Mouse (Mus musculus): Measurements from ENCODE around the gene Tpcn1. TPM values are rescaled to one million over a fixed set of nuclear protein-coding genes. Genes with fewer than 3 reads are reported as not detected.
"Not testable (repeated sequence)": the region's sequence is repeated elsewhere in the genome, so short reads cannot be mapped to it uniquely, and the experiment has no call there.

Tpcn1 gene
- polyA plus RNA-seq, 1 experiment, result 71.5 TPM

DNA sequence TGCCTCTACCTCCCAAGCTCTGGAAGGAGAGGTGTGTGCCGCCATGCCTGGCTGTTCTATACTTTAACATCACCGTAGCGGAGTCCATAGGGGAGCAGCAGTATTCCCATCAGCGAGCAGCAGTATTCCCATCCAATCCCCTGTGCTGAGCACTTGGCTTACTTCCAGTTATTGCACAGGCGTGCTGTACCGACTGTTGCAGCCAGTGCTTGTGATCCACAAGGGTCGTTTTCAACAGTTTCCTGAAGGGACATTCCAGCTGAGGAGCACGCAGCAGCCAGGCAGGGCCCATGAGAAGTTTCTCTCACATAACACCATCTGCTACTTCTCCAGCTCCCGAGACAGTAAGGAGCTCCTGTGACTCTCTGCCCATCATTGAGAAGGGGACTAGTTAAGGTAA lies 82.0 kb downstream of the Tpcn1 start:
- no peak for TF ChIP-seq FLI1 (IDR thresholded peaks at IDR 0.05; ENCODE audit: low read length)
- no peak for TF ChIP-seq GATA1 (IDR thresholded peaks at IDR 0.05; ENCODE audit: borderline replicate concordance, low read length)
- Histone ChIP-seq H3K4me1 (peaks cover 62% of the 10 kb centered on the region), H3K36me3 (replicated peaks; ENCODE audit: low read length) (no peaks in the 10 kb centered on the region), H3K4me3 (replicated peaks) (no peak overlapping the region), H3K27me3 (replicated peaks) (peaks cover 5% of the 10 kb centered on the region), H3K9me3 (peaks cover 3% of the 10 kb centered on the region)

DNA sequence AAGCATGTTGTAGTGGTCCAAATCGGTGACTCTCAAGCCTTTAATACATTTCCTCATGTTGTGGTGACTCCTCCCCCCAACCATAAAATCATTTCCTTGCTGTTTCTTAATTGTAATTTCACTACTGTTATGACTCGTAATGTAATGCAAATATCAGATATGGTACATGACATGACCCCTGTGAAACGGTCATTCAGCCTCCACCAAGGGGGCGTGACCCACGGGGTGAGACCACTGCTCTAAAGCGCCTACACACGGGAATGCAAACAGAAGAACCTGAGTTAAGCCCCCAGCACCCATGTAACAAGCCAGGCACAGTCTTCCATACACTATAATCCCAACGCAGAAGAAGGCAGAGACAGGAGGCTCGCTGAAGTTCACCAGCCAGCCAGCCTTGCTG lies 82.7 kb downstream of the Tpcn1 start:
- Histone ChIP-seq H3K4me1 (peaks cover 58% of the 10 kb centered on the region), H3K36me3 (replicated peaks; ENCODE audit: low read length) (no peaks in the 10 kb centered on the region), H3K4me3 (replicated peaks) (peak overlapping the region; percentile 82)

DNA sequence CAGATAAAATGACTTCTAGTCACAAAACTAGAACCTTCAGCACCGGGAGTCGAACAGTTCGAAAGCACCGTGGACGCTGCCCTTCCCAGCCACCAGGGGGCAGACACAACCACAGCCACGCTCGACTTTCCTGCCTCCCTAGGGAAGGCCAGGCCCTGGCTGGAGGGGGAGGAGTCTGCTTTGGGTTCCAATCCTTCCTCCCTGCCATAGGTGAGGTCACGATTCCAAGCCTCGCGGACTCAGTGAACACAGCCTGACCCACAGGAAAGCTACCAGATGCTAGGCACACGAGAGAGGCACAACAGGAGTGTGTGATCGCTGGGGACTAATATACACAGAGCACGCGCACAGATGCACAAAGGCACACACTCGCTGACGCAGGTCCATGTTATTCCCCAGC lies 83.1 kb downstream of the Tpcn1 start:
- Histone ChIP-seq H3K9me3 (peaks cover 3% of the 10 kb centered on the region), H3K4me3 (replicated peaks) (peak overlapping the region; percentile 82)

More for the DNA sequence above, 82.7 kb downstream of the Tpcn1 start:
- peaks cover 3% of the 10 kb centered on the region for H3K9me3 ChIP-seq
- H3K27me3 ChIP-seq (replicated peaks), result peaks cover 5% of the 10 kb centered on the region
- TF ChIP-seq GATA1 (IDR thresholded peaks at IDR 0.05; ENCODE audit: borderline replicate concordance, low read length) (no peak), FLI1 (IDR thresholded peaks at IDR 0.05; ENCODE audit: low read length) (no peak)

GRCm38 (mm10) chr5:120503144-120503795 lies 85.2 kb downstream of the Tpcn1 start, which contains the start of gene Plbd2:
Gene Plbd2, minus strand, starts transcription at chr5:120503625.
- no peak for TF ChIP-seq GATA1 (IDR thresholded peaks at IDR 0.05; ENCODE audit: borderline replicate concordance, low read length)
- no peak for TF ChIP-seq FLI1 (IDR thresholded peaks at IDR 0.05; ENCODE audit: low read length)
- H3K4me1 ChIP-seq, result peaks cover 46% of the 10 kb centered on the region

More for the DNA sequence above, 83.1 kb downstream of the Tpcn1 start:
- no peak for TF ChIP-seq FLI1 (IDR thresholded peaks at IDR 0.05; ENCODE audit: low read length)
- TF ChIP-seq GATA1 (IDR thresholded peaks at IDR 0.05; ENCODE audit: borderline replicate concordance, low read length), result no peak
- no peaks in the 10 kb centered on the region for H3K36me3 ChIP-seq (replicated peaks; ENCODE audit: low read length)
- H3K4me1 ChIP-seq, result peaks cover 54% of the 10 kb centered on the region
- H3K27me3 ChIP-seq (replicated peaks), result peaks cover 5% of the 10 kb centered on the region

GRCm38 (mm10) chr5:120502675-120503143 lies 85.8 kb downstream of the Tpcn1 start:
- Histone ChIP-seq H3K4me3 (replicated peaks) (peak overlapping the region; percentile 95), H3K36me3 (replicated peaks; ENCODE audit: low read length) (peaks cover 18% of the 10 kb centered on the region), H3K4me1 (peaks cover 46% of the 10 kb centered on the region), H3K9me3 (no peaks in the 10 kb centered on the region), H3K27me3 (replicated peaks) (peaks cover 5% of the 10 kb centered on the region)
- no peak for TF ChIP-seq FLI1 (IDR thresholded peaks at IDR 0.05; ENCODE audit: low read length)
- TF ChIP-seq GATA1 (IDR thresholded peaks at IDR 0.05; ENCODE audit: borderline replicate concordance, low read length), result no peak

More at GRCm38 (mm10) chr5:120503144-120503795, 85.2 kb downstream of the Tpcn1 start, which contains the start of gene Plbd2:
- Histone ChIP-seq H3K36me3 (replicated peaks; ENCODE audit: low read length) (peaks cover 16% of the 10 kb centered on the region), H3K27me3 (replicated peaks) (peaks cover 5% of the 10 kb centered on the region), H3K4me3 (replicated peaks) (peak within 1 kb of the TSS; percentile 95), H3K9me3 (no peaks in the 10 kb centered on the region)

- Histone ChIP-seq H3K27me3 (replicated peaks) (peaks cover 3% of the 10 kb centered on the region), H3K9me3 (no peaks in the 10 kb centered on the region), H3K4me3 (replicated peaks) (peak overlapping the region; percentile 95), H3K36me3 (replicated peaks; ENCODE audit: low read length) (peaks cover 20% of the 10 kb centered on the region), H3K4me1 (peaks cover 46% of the 10 kb centered on the region)
- TF ChIP-seq GATA1 (IDR thresholded peaks at IDR 0.05; ENCODE audit: borderline replicate concordance, low read length) (no peak), FLI1 (IDR thresholded peaks at IDR 0.05; ENCODE audit: low read length) (no peak)
Measured at GRCm38 (mm10) chr5:120502147-120502621, 86.3 kb downstream of the Tpcn1 start.

DNA sequence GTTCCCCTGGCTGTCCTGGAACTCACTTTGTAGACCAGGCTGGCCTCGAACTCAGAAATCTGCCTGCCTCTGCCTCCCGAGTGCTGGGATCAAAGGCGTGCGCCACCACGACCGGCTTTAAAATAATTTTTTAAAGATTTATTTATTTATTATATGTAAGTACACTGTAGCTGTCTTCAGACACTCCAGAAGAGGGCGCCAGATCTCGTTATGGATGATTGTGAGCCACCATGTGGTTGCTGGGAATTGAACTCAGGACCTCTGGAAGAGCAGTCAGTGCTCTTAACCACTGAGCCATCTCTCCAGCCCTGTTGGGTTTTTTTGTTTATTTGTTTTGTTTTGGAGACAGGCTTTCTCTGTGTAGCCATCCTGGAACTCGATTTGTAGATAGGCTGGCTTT lies 87.9 kb downstream of the Tpcn1 start:
- H3K27me3 ChIP-seq (replicated peaks); H3K4me3 ChIP-seq (replicated peaks); H3K9me3 ChIP-seq: not testable (repeated sequence)
- Histone ChIP-seq H3K36me3 (replicated peaks; ENCODE audit: low read length) (peaks cover 32% of the 10 kb centered on the region), H3K4me1 (peaks cover 42% of the 10 kb centered on the region)

DNA sequence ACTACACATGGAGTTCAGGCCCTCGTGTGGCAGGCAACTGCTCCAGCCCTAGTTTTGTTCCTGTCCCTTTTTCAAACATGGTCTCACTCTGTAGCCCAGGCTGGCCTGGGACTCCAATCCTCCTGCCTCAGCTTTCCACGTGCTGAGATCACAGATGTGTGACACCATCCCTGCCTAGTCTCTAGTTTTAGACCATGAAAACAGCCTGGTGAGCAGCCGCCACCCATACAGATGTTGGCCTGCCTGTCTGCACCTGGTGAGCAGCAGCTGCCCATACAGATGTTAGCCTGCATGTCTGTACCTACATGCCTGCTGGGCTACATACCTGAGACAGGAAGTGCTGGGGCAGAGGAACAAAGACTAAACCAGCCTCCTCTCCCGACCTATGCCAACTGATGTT lies 89.3 kb downstream of the Tpcn1 start:
- Histone ChIP-seq H3K36me3 (replicated peaks; ENCODE audit: low read length) (peaks cover 46% of the 10 kb centered on the region), H3K27me3 (replicated peaks) (peaks cover 3% of the 10 kb centered on the region), H3K9me3 (no peaks in the 10 kb centered on the region), H3K4me1 (peaks cover 28% of the 10 kb centered on the region), H3K4me3 (replicated peaks) (no peak overlapping the region)
- TF ChIP-seq GATA1 (IDR thresholded peaks at IDR 0.05; ENCODE audit: borderline replicate concordance, low read length) (no peak), FLI1 (IDR thresholded peaks at IDR 0.05; ENCODE audit: low read length) (no peak)

DNA sequence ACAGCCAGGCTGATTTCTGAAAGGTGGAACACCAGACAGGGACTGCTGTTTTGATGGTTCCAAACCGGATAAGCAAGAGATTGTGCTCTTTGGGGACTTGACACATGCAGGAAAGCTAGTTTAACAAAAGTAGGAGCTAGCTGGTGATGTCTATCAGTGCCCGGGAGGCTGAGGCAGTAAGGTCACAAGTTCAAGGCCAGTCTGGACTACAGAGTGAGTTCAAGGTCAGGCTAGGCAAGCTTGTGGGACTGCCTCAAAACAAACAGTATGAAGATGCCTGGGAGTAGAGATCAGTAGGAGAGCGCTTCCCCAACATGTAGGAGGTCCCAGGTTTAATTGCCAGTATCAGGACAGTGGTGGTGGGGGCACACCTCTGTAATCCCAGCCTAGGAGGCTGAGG lies 91.4 kb downstream of the Tpcn1 start:
- Histone ChIP-seq H3K4me1 (peaks cover 13% of the 10 kb centered on the region), H3K27me3 (replicated peaks) (peaks cover 2% of the 10 kb centered on the region), H3K9me3 (no peaks in the 10 kb centered on the region), H3K4me3 (replicated peaks) (no peak overlapping the region), H3K36me3 (replicated peaks; ENCODE audit: low read length) (peaks cover 67% of the 10 kb centered on the region)
- TF ChIP-seq GATA1 (IDR thresholded peaks at IDR 0.05; ENCODE audit: borderline replicate concordance, low read length) (no peak), FLI1 (IDR thresholded peaks at IDR 0.05; ENCODE audit: low read length) (no peak)

DNA sequence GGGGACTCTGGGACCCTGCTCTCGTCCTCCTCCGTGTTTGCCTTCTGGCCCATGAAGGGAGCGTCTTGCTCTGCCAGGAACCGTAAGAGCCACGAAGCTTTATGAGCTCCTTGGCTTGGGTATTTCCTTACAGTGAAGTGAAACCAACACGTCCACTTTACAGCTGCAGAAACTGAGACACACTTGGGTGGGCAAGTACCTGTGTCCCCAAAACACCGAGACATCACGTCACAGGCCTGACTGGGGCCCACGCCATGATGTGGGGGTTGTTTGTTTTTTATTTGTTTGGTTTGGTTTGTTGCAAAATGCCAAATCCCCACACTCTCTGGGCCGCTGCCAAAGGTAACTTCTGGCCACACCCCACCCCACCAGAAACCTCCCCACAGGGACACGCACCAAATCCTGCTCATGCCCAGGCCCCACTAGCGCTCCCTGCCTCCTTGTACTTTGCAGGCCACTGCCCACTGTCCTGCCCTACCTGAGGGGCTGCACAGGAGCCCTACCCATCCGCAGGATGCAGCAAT lies 92.7 kb downstream of the Tpcn1 start:
- Histone ChIP-seq H3K27me3 (replicated peaks) (peaks cover 2% of the 10 kb centered on the region), H3K36me3 (replicated peaks; ENCODE audit: low read length) (peaks cover 74% of the 10 kb centered on the region), H3K4me3 (replicated peaks) (no peak overlapping the region), H3K4me1 (peaks cover 6% of the 10 kb centered on the region; the same call in 1 of the 2 replicates), H3K9me3 (no peaks in the 10 kb centered on the region)
- TF ChIP-seq GATA1 (IDR thresholded peaks at IDR 0.05; ENCODE audit: borderline replicate concordance, low read length) (no peak), FLI1 (IDR thresholded peaks at IDR 0.05; ENCODE audit: low read length) (no peak)

Measured in megakaryocyte, embryonic 14.5 days (primary cell).